Mouse (Mus musculus) hindbrain, embryonic 12.5 days (tissue): Measurements from ENCODE around the gene Gm4491. TPM values are rescaled to one million over a fixed set of nuclear protein-coding genes. Genes with fewer than 3 reads are reported as not detected.

ENCODE experiments used
- ATAC-seq: fragments of 200-750 bp; cut with Nextera tagmentation; 2 replicates; pipeline ENCODE4 v1.8.0; 2017; ENCODE audit warnings: moderate TSS enrichment; ENCODE audit not compliant: low FRiP score
- H3K27ac ChIP-seq: fragments of 300-500 bp; sonication (generic); 2 replicates; pipeline ENCODE4 v1.5.1; 2016; ENCODE audit warnings: mild to moderate bottlenecking
- H3K27me3 ChIP-seq: fragments of 300-500 bp; sonication (generic); 2 replicates; pipeline ENCODE4 v1.6.1; 2016; ENCODE audit warnings: mild to moderate bottlenecking
- H3K36me3 ChIP-seq: fragments of 300-500 bp; sonication (generic); 2 replicates; pipeline ENCODE4 v1.6.1; 2016; ENCODE audit warnings: mild to moderate bottlenecking
- H3K4me1 ChIP-seq: fragments of 300-500 bp; sonication (generic); 2 replicates; pipeline ENCODE4 v1.6.1; 2016
- H3K4me2 ChIP-seq: fragments of 300-500 bp; sonication (generic); replicated peaks from 2 replicates; pipeline ENCODE4 v1.6.1; 2016; ENCODE audit warnings: mild to moderate bottlenecking
- H3K4me3 ChIP-seq: fragments of 300-500 bp; sonication (generic); 2 replicates; pipeline ENCODE4 v1.5.1; 2016; ENCODE audit warnings: mild to moderate bottlenecking
- H3K9ac ChIP-seq: fragments of 300-500 bp; sonication (generic); 2 replicates; pipeline ENCODE4 v1.6.1; 2016; ENCODE audit warnings: mild to moderate bottlenecking, moderate library complexity
- H3K9me3 ChIP-seq: fragments of 300-500 bp; sonication (generic); replicated peaks from 2 replicates; pipeline ENCODE4 v1.6.1; 2016; ENCODE audit warnings: mild to moderate bottlenecking
- WGBS: fragments of 180-500 bp; shearing (Covaris S2); methylation state at CpG from one replicate; pipeline ENCODE4 v1.1.7; 2016; 5-methylcytosine and 5-hydroxymethylcytosine counted together
- polyA plus RNA-seq: library from polyadenylated mRNA; unstranded; fragments of >200 nt; fragmentation: Nextera tagmentation; extraction: Ambion mirVana; gene quantifications from 2 replicates; pipeline ENCODE4 v1.2.1, GENCODE M21; 2016

Gm4491 gene
- not detected in 2 replicates for polyA plus RNA-seq

- H3K4me3 ChIP-seq, result no peak within 1 kb of the TSS
- no peaks in the 10 kb centered on the region for H3K36me3 ChIP-seq
- no peaks in the 10 kb centered on the region for H3K9me3 ChIP-seq
- 0 out of 2 replicates have a peak, but pooled peaks cover 2% of the 10 kb centered on the region for H3K27me3 ChIP-seq
- no peak within 1 kb of the TSS for H3K27ac ChIP-seq
- H3K4me1 ChIP-seq, result peaks cover 9% of the 10 kb centered on the region
- WGBS, result 9% methylated on average over 13 of the region's 13 CpGs
- H3K9ac ChIP-seq, result no peak within 1 kb of the TSS
- peak within 1 kb of the TSS; percentile 17 for H3K4me2 ChIP-seq
- peak; percentile 77 for ATAC-seq
Measured at GRCm38 (mm10) chr14:57115823-57116544, at the start of gene Gm4491. Gm4491 (minus strand) TSS chr14:57115883.

DNA sequence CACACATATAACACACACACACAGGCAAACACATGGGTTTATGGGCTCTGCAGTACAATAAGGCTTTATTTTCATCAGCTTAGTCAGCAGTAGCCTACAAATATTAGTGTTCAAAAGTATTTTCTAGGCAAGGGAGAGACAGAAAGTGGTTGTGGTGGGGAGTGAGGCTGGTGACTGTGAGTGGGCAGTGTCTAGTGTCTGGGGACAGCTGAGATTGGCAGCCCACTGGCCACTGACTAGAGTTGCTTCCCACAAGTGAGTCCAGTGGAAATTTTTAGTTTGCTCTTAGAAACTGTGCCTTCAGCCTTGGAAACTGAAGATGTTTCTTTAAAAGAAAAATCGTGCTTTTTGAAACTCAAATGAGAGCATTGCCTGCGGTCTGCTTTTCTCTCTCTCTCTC is 46.1 kb upstream of the Gm4491 start:
- H3K36me3 ChIP-seq, result no peaks in the 10 kb centered on the region
- 35% methylated on average over 2 of the region's 2 CpGs for WGBS
- no peaks in the 10 kb centered on the region for H3K27me3 ChIP-seq
- no peak overlapping the region; the same call in 1 of the 2 replicates for H3K9ac ChIP-seq
- H3K9me3 ChIP-seq, result no peaks in the 10 kb centered on the region
- H3K4me1 ChIP-seq, result peaks cover 10% of the 10 kb centered on the region
- H3K27ac ChIP-seq, result no peak overlapping the region
- no peak for ATAC-seq
- H3K4me3 ChIP-seq, result no peak overlapping the region
- H3K4me2 ChIP-seq, result no peak overlapping the region

GRCm38 (mm10) chr14:57161201-57161600 is 45.5 kb upstream of the Gm4491 start:
- Histone ChIP-seq H3K4me2 (no peak overlapping the region), H3K36me3 (no peaks in the 10 kb centered on the region), H3K27me3 (no peaks in the 10 kb centered on the region), H3K27ac (no peak overlapping the region), H3K9ac (no peak overlapping the region), H3K9me3 (no peaks in the 10 kb centered on the region), H3K4me1 (peaks cover 10% of the 10 kb centered on the region), H3K4me3 (no peak overlapping the region)
- ATAC-seq, result no peak
- 72% methylated on average over 4 of the region's 4 CpGs for WGBS

DNA sequence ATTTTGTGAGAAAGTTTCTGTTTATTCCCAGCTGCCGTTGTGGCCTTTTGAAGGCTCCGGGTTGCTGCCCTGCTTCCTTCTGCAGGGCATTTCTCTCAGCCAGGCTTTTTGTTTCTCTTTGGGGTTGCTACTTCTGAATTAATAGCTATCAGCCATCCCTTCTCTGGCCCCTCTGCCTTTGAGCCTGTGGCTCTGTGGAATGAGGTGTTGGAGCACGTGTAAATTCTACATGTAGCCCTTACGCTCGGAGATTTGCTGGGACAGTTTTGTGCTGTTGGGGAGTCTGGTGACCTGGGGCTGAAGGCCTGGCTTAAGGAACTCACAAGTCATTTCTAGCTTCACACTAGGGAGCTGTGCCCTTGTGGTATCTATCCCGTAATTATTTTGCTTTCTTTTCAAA is 39.2 kb upstream of the Gm4491 start:
- H3K9me3 ChIP-seq, result no peaks in the 10 kb centered on the region
- H3K27me3 ChIP-seq, result 0 out of 2 replicates have a peak, but pooled peaks cover 4% of the 10 kb centered on the region
- no peak overlapping the region for H3K27ac ChIP-seq
- H3K36me3 ChIP-seq, result no peaks in the 10 kb centered on the region
- no peak overlapping the region for H3K4me2 ChIP-seq
- 41% methylated on average over 6 of the region's 6 CpGs for WGBS
- peaks cover 4% of the 10 kb centered on the region for H3K4me1 ChIP-seq
- H3K9ac ChIP-seq, result no peak overlapping the region
- no peak overlapping the region for H3K4me3 ChIP-seq
- ATAC-seq, result no peak

- Histone ChIP-seq H3K27ac (no peak overlapping the region), H3K9ac (no peak overlapping the region)
Measured at GRCm38 (mm10) chr14:57145741-57146140, 30.1 kb upstream of the Gm4491 start.

DNA sequence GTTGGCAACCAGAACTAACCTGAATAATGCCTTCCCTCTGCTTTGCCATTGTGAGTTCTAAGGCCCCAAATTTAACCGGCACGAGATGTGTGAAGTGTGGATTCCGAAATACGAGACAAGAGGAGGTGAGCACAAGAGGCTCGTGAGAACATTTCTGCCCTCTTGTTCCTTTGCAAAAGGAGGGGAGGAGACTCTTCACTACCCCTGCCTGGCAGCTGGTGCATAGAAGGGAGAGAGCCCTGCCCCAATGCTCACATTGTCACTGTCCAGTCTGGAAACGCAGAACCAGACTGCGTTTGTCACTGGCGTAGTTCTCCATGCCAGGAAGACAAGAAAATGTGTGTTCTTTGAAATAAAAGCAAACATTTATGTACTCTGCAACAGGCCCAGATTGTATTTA is 19.6 kb upstream of the Gm4491 start:
- Histone ChIP-seq H3K4me2 (no peak overlapping the region), H3K36me3 (no peaks in the 10 kb centered on the region), H3K9me3 (no peaks in the 10 kb centered on the region), H3K9ac (no peak overlapping the region), H3K4me1 (peaks cover 13% of the 10 kb centered on the region), H3K4me3 (no peak overlapping the region), H3K27ac (no peak overlapping the region), H3K27me3 (peaks cover 64% of the 10 kb centered on the region)
- ATAC-seq, result no peak
- WGBS, result 28% methylated on average over 8 of the region's 8 CpGs

More at GRCm38 (mm10) chr14:57145741-57146140, 30.1 kb upstream of the Gm4491 start:
- ATAC-seq, result no peak
- Histone ChIP-seq H3K9me3 (no peaks in the 10 kb centered on the region), H3K4me1 (no peaks in the 10 kb centered on the region), H3K27me3 (no peaks in the 10 kb centered on the region), H3K4me3 (no peak overlapping the region), H3K4me2 (no peak overlapping the region), H3K36me3 (no peaks in the 10 kb centered on the region)
- WGBS, result 53% methylated on average over 4 of the region's 4 CpGs

DNA sequence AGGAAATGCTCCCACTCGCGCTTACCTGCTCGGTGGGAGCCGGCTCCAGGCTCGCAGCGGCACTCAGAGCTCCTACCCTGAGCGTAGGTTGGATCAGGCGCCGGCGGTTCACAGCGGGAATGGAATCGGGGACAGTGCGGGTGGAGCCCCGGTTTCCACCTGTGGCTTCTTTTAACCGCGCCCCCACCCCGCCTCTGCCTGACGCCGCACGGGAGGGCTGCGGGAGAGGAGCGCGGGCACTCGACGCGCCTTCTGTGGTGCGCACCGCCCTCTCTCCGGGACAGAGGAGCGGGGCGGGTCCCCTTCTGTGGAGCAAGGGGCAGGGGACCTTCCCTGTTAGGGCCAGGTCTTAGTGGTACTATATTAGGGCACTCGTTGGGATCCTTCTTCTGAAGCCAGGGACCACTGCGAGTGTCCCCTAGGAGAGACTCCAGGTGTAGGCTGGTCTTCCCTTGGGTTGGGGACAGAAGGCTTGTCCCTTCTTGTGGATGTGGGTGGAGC is 17.5 kb upstream of the Gm4491 start, which contains the start of gene Gjb6:
Gjb6 (minus strand) TSS at position 451 of the 501 bp plus-strand sequence.
- Histone ChIP-seq H3K4me1 (peaks cover 13% of the 10 kb centered on the region), H3K9ac (peak within 1 kb of the TSS; percentile 32; the same call in 1 of the 2 replicates), H3K9me3 (no peaks in the 10 kb centered on the region), H3K27me3 (peaks cover 58% of the 10 kb centered on the region), H3K4me2 (peak within 1 kb of the TSS; percentile 74), H3K36me3 (no peaks in the 10 kb centered on the region), H3K4me3 (peak within 1 kb of the TSS; percentile 40), H3K27ac (no peak within 1 kb of the TSS)
- ATAC-seq, result no peak
- WGBS, result 2% methylated on average over 33 of the region's 33 CpGs

GRCm38 (mm10) chr14:57127383-57127782 is 11.7 kb upstream of the Gm4491 start:
- H3K36me3 ChIP-seq, result no peaks in the 10 kb centered on the region
- no peaks in the 10 kb centered on the region for H3K4me1 ChIP-seq
- H3K4me3 ChIP-seq, result no peak overlapping the region
- WGBS, result 76% methylated on average over 4 of the region's 4 CpGs
- H3K4me2 ChIP-seq, result no peak overlapping the region
- H3K9me3 ChIP-seq, result no peaks in the 10 kb centered on the region
- no peak overlapping the region for H3K27ac ChIP-seq
- ATAC-seq, result no peak
- no peak overlapping the region for H3K9ac ChIP-seq
- H3K27me3 ChIP-seq, result peaks cover 16% of the 10 kb centered on the region

DNA sequence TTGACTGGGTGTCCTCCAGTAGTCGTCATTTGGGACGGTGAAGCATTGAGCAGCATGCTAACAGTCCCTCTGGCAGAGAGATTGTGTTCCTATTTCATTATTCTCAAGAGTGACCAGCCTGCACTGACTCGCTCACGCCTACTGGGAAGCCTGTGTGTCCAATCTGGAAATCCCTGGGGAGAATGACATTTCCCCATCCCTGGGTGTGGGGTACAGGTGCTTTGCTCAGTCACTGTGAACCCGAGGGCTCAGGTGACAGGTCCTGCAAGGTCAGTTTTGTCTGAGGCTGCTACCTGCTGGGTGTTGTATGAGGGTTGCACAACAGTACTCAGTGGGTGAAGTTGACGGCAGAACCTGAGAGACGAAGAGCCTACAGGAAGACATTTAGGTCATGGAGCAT is 6.6 kb upstream of the Gm4491 start:
- no peaks in the 10 kb centered on the region for H3K36me3 ChIP-seq
- H3K9me3 ChIP-seq, result no peaks in the 10 kb centered on the region
- no peak overlapping the region for H3K4me2 ChIP-seq
- no peak overlapping the region for H3K4me3 ChIP-seq
- no peak for ATAC-seq
- H3K27ac ChIP-seq, result no peak overlapping the region
- 84% methylated on average over 7 of the region's 7 CpGs for WGBS
- no peak overlapping the region for H3K9ac ChIP-seq
- H3K27me3 ChIP-seq, result no peaks in the 10 kb centered on the region
- H3K4me1 ChIP-seq, result no peaks in the 10 kb centered on the region

- Histone ChIP-seq H3K36me3 (no peaks in the 10 kb centered on the region), H3K9me3 (no peaks in the 10 kb centered on the region), H3K4me1 (peaks cover 9% of the 10 kb centered on the region), H3K4me2 (no peak overlapping the region), H3K27me3 (peaks cover 38% of the 10 kb centered on the region), H3K9ac (no peak overlapping the region), H3K27ac (no peak overlapping the region), H3K4me3 (no peak overlapping the region)
- ATAC-seq, result no peak
- WGBS, result 7% methylated on average over 4 of the region's 4 CpGs
Measured at GRCm38 (mm10) chr14:57109194-57109593, 6.5 kb downstream of the Gm4491 start.

DNA sequence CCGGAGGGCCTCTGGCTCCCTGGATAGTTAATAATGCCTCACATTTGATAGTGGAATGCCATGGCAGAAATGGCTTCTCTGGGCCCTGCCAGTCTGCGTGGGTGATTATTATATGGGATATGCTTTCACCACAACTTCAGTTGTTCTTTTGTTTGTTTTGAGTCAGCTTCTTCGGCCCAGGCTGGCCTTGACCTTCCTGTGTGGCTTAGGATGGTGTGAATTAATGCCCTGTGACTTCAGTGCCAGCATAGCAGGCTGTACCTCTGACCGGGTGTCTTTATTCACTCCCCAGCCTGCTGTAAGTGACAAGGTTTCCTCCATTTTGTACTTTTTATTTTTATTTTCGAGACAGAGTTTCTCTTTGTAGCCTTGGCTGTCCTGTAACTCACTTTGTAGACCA is 7.8 kb downstream of the Gm4491 start:
- H3K27ac ChIP-seq, result no peak overlapping the region
- H3K9ac ChIP-seq, result no peak overlapping the region
- ATAC-seq, result no peak
- peaks cover 17% of the 10 kb centered on the region for H3K4me1 ChIP-seq
- peaks cover 51% of the 10 kb centered on the region for H3K27me3 ChIP-seq
- 74% methylated on average over 5 of the region's 5 CpGs for WGBS
- no peak overlapping the region for H3K4me3 ChIP-seq
- H3K36me3 ChIP-seq, result no peaks in the 10 kb centered on the region
- no peak overlapping the region for H3K4me2 ChIP-seq
- no peaks in the 10 kb centered on the region for H3K9me3 ChIP-seq

- no peak overlapping the region for H3K27ac ChIP-seq
- H3K4me2 ChIP-seq, result no peak overlapping the region
- no peak for ATAC-seq
- peaks cover 59% of the 10 kb centered on the region for H3K27me3 ChIP-seq
- H3K9ac ChIP-seq, result no peak overlapping the region
- no peaks in the 10 kb centered on the region for H3K9me3 ChIP-seq
- H3K4me3 ChIP-seq, result no peak overlapping the region
- 76% methylated on average over 8 of the region's 8 CpGs for WGBS
- H3K36me3 ChIP-seq, result no peaks in the 10 kb centered on the region
- H3K4me1 ChIP-seq, result peaks cover 17% of the 10 kb centered on the region
Measured at GRCm38 (mm10) chr14:57107091-57107490, 8.6 kb downstream of the Gm4491 start.

DNA sequence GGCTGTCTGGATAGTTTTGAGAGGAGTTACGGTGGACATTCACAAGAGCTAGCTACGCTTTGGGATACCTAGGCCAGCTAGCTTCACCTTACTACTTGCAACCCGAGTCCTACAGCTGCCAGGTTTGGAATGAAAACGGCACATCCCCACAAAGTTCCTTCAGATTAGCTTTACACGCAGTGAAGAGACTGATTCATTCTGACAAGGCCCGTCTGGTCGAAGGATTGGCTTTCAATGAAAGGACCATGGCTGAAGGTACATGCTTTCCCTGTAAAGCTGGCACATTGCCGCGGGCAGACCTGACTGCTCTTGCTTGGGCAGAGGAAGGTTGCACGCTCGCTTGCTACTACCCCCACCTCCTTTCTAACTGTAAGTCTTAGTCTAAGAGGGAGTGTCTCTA is 10.0 kb downstream of the Gm4491 start:
- Histone ChIP-seq H3K9me3 (no peaks in the 10 kb centered on the region), H3K4me2 (no peak overlapping the region), H3K4me1 (peaks cover 17% of the 10 kb centered on the region), H3K27me3 (peaks cover 64% of the 10 kb centered on the region), H3K4me3 (no peak overlapping the region), H3K36me3 (no peaks in the 10 kb centered on the region), H3K27ac (no peak overlapping the region), H3K9ac (no peak overlapping the region)
- no peak for ATAC-seq
- 42% methylated on average over 11 of the region's 11 CpGs for WGBS
